Mouse (Mus musculus): ENCODE results near the gene Pex16. TPM values are rescaled to one million over a fixed set of nuclear protein-coding genes. Genes with fewer than 3 reads are reported as not detected.

The Pex16 gene
- total and polyA plus RNA-seq, 3 experiments: 41.9 to 52.5 TPM; not detected in 1

Other genes starting within 250 kb of the Pex16 start
- not detected in 2 replicates for gene Large2, start 193 bp downstream of the Pex16 start, total RNA-seq (2012; rRNA removed)
- under 1 TPM in 1 of 2 experiments, not detected in 1; 0.03 TPM for gene Large2, start 193 bp downstream of the Pex16 start, polyA plus RNA-seq (2012; ENCODE audit: insufficient read depth in 1 of 2, insufficient read length in 2 of 2, low read depth in 1 of 2, low replicate concordance in 2 of 2, missing spikeins in 1 of 2)
- gene 1700029I15Rik, start 7.9 kb downstream of the Pex16 start, total RNA-seq (2012; rRNA removed): 0.65 and 0.98 TPM in 2 replicates
- 1 to 10 TPM in 1 of 2 experiments, not detected in 1; 3.2 TPM for gene 1700029I15Rik, start 7.9 kb downstream of the Pex16 start, polyA plus RNA-seq (2012; ENCODE audit: insufficient read depth in 1 of 2, insufficient read length in 2 of 2, low read depth in 1 of 2, low replicate concordance in 2 of 2, missing spikeins in 1 of 2)
- 1.5 and 2.5 TPM in 2 replicates for gene Mapk8ip1, start 26.6 kb downstream of the Pex16 start, total RNA-seq (2012; rRNA removed)
- gene Mapk8ip1, start 26.6 kb downstream of the Pex16 start, polyA plus RNA-seq (2012; ENCODE audit: insufficient read depth in 1 of 2, insufficient read length in 2 of 2, low read depth in 1 of 2, low replicate concordance in 2 of 2, missing spikeins in 1 of 2): 1 to 10 TPM in 1 of 2 experiments, not detected in 1; 3.8 TPM
- gene Cry2, start 59.4 kb downstream of the Pex16 start, total RNA-seq (2012; rRNA removed): 13.3 and 16.4 TPM in 2 replicates
- 10 to 100 TPM in 1 of 2 experiments, not detected in 1; 36.2 TPM for gene Cry2, start 59.4 kb downstream of the Pex16 start, polyA plus RNA-seq (2012; ENCODE audit: insufficient read depth in 1 of 2, insufficient read length in 2 of 2, low read depth in 1 of 2, low replicate concordance in 2 of 2, missing spikeins in 1 of 2)
- gene Slc35c1, start 85.9 kb downstream of the Pex16 start, total RNA-seq (2012; rRNA removed): 14.4 and 16.8 TPM in 2 replicates
- gene Slc35c1, start 85.9 kb downstream of the Pex16 start, polyA plus RNA-seq (2012; ENCODE audit: insufficient read depth in 1 of 2, insufficient read length in 2 of 2, low read depth in 1 of 2, low replicate concordance in 2 of 2, missing spikeins in 1 of 2): 10 to 100 TPM in 1 of 2 experiments, not detected in 1; 64.5 TPM
- gene Chst1, start 225.0 kb downstream of the Pex16 start, total RNA-seq (2012; rRNA removed): 0.35 and 0.56 TPM in 2 replicates
- under 1 TPM in 1 of 2 experiments, not detected in 1; 0.14 TPM for gene Chst1, start 225.0 kb downstream of the Pex16 start, polyA plus RNA-seq (2012; ENCODE audit: insufficient read depth in 1 of 2, insufficient read length in 2 of 2, low read depth in 1 of 2, low replicate concordance in 2 of 2, missing spikeins in 1 of 2)

Measured in MEL (cell line).